Mouse (Mus musculus) lung, adult 2 months (tissue): Measurements from ENCODE around the gene Mcf2l. TPM values are rescaled to one million over a fixed set of nuclear protein-coding genes. Genes with fewer than 3 reads are reported as not detected.

Source experiments
- DNase-seq: peaks from one replicate; pipeline ENCODE4 v3.0.0; 2022
- H3K4me1 ChIP-seq: fragments of 200-500 bp; 2 replicates; pipeline ENCODE4 v1.6.1; 2011; ENCODE audit warnings: low read length; ENCODE audit not compliant: control insufficient read depth, insufficient read depth
- H3K4me3 ChIP-seq: fragments of 200-500 bp; replicated peaks from 2 replicates; pipeline ENCODE3; 2011; ENCODE audit warnings: low read depth, mild to moderate bottlenecking, control low read depth, low read length; ENCODE audit errors: extremely low read depth
- CTCF ChIP-seq: fragments of 200-500 bp; IDR thresholded peaks from 2 replicates; pipeline ENCODE4 v1.5.1; 2011; ENCODE audit warnings: mild to moderate bottlenecking, low read length, control low read depth; ENCODE audit not compliant: insufficient read depth
- POLR2A ChIP-seq: fragments of 200-500 bp; IDR thresholded peaks from 2 replicates; pipeline ENCODE4 v1.6.1; 2011; ENCODE audit warnings: low read depth, mild to moderate bottlenecking, control low read depth, low read length, borderline replicate concordance; ENCODE audit errors: extremely low read depth
- WGBS: fragments of 180-500 bp; shearing (Covaris S2); methylation state at CpG from one replicate; pipeline ENCODE4 v1.1.7; 2018; 5-methylcytosine and 5-hydroxymethylcytosine counted together
- polyA plus RNA-seq: library from polyadenylated mRNA; depleted of rRNA; stranded (reverse); fragments of >200 nt; gene quantifications from 2 replicates; pipeline ENCODE4 v1.2.3, GENCODE M21; 2012

The Mcf2l gene
- polyA plus RNA-seq, 1 experiment, result 42.8 TPM

GRCm38 (mm10) chr8:13028482-13028881 lies 154.9 kb downstream of the Mcf2l start:
- 23% methylated on average over 5 of the region's 5 CpGs for WGBS
- Histone ChIP-seq H3K4me1 (peaks cover 6% of the 10 kb centered on the region), H3K4me3 (no peak overlapping the region)
- TF ChIP-seq POLR2A, result no peak
- TF ChIP-seq CTCF, result no peak
- DNase-seq, result peak; percentile 60

DNA sequence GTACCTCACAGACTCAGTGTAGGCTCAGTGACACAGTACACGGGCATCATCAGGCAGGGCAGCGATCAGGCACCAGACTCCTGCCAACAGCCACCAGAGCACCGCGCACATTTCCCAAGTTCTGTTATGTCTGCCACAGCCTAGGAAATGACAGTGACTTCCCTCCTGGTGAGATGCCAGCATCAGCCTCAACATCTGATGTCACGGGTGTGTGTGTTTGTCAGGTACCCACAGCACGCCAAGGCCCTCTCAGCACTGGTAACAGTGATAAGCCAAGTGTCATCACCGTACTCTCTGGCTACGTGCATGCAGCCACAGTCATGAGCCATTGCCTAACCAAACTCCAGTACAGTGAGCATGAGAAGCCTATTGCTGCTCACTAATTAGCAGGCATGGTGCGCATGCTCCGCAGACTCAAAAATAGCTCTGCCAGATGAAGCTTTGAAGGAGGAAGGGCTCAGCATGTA lies 162.8 kb downstream of the Mcf2l start:
- no peak for DNase-seq
- Histone ChIP-seq H3K4me1 (no peaks in the 10 kb centered on the region), H3K4me3 (no peak overlapping the region)
- TF ChIP-seq CTCF (no peak), POLR2A (no peak)
- 60% methylated on average over 10 of the region's 10 CpGs for WGBS

DNA sequence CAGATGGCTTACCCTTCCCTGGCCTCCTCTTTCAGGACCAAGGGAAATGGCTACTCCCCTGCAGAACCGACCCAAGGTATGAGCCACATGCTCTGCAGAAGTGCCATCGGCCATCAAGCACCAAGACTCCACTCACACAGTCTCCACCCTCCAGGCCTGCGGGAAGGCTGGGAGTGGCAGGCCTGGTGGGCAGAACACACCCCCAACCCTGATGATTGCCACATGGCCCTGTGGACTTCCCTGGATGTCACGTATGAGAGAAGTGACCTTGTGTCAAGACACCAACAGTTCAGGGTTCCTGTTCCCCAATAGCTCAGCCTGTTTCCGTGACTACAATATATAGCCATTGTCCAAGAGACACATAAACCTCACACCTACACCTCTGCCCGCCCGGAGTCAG lies 163.4 kb downstream of the Mcf2l start, which contains the start of gene F10:
Gene F10, plus strand, starts transcription at position 294 of the 400 bp plus-strand sequence.
- DNase-seq, result no peak
- no peak within 1 kb of the TSS for H3K4me3 ChIP-seq
- no peak for TF ChIP-seq POLR2A
- TF ChIP-seq CTCF, result no peak
- WGBS, result 68% methylated on average over 7 of the region's 7 CpGs
- no peaks in the 10 kb centered on the region for H3K4me1 ChIP-seq

DNA sequence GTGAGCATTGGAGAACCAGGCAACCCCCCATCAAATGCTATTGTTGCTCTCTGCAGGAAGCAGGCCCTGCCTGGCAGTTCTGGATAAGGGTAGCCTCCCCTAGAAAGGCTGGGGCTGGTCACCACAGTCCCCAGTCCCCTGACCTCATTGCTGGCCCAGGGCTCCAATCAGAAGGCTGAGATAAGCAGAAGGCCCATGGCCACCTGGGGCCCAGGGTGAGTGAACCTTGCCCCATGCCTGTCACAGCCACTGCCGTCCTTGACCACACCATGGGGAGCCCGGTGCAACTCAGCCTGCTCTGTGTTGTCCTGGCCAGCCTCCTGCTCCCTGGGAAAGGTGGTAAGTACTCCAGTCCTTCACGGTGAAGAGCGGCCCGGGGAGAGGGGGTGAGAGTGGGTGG lies 164.0 kb downstream of the Mcf2l start:
- no peak for DNase-seq
- 38% methylated on average over 5 of the region's 5 CpGs for WGBS
- Histone ChIP-seq H3K4me1 (no peaks in the 10 kb centered on the region), H3K4me3 (no peak overlapping the region)
- TF ChIP-seq POLR2A (no peak), CTCF (no peak)

GRCm38 (mm10) chr8:13039054-13039453 lies 165.4 kb downstream of the Mcf2l start:
- no peak overlapping the region for H3K4me3 ChIP-seq
- no peaks in the 10 kb centered on the region for H3K4me1 ChIP-seq
- TF ChIP-seq CTCF (no peak), POLR2A (no peak)
- WGBS, result 65% methylated on average over 6 of the region's 6 CpGs
- DNase-seq, result no peak

- TF ChIP-seq CTCF (no peak), POLR2A (no peak)
- no peak for DNase-seq
- 74% methylated on average over 4 of the region's 4 CpGs for WGBS
- no peaks in the 10 kb centered on the region for H3K4me1 ChIP-seq
- no peak overlapping the region for H3K4me3 ChIP-seq
Measured at GRCm38 (mm10) chr8:13041459-13041858, 167.9 kb downstream of the Mcf2l start.

DNA sequence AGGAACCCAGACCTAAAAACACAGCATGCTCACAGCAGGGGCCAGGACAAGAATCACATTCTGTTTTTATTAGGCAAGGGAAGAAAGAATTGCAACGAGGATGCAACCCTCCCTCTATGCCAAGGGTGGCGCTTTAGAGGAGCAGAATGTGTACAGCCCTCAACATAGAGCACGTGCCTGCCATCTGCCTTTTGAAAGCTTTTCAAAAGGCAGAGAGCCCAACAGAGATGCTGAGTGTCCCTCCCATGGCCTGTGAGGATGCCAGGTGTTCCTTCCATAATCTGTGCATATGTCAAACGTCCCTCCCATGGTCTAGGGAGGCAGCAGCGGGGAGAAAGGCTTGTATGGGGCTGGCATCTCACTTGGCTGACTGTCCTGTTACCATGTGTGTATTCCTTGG lies 174.0 kb downstream of the Mcf2l start:
- DNase-seq, result no peak
- TF ChIP-seq POLR2A (no peak), CTCF (no peak)
- H3K4me1 ChIP-seq, result no peaks in the 10 kb centered on the region
- WGBS, result 53% methylated on average over 5 of the region's 5 CpGs
- no peak overlapping the region for H3K4me3 ChIP-seq

- DNase-seq, result no peak
- WGBS, result 75% methylated on average over 10 of the region's 10 CpGs
- Histone ChIP-seq H3K4me1 (no peaks in the 10 kb centered on the region), H3K4me3 (no peak overlapping the region)
- TF ChIP-seq CTCF, result no peak
- TF ChIP-seq POLR2A, result no peak
Measured at GRCm38 (mm10) chr8:13050550-13050949, 176.9 kb downstream of the Mcf2l start.

DNA sequence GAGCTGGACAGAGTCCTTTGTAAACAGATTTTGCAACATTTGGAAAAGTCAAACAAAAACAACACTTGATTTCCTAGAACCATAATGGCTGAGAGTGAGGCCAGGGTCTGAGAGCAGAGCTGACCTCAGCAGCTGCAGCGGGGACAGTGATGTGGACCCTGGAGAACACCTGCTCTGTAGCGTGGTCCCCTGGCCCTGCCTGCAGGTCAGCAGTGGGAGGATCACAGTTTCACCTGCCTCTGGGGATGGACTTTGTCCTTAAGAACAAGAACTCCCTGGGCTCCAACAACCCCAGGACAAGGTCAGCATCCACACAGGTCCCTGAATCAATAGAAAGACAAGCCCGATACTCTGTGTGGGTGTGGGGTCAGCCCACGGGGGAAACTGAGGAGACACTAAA lies 183.7 kb downstream of the Mcf2l start:
- DNase-seq, result no peak

DNA sequence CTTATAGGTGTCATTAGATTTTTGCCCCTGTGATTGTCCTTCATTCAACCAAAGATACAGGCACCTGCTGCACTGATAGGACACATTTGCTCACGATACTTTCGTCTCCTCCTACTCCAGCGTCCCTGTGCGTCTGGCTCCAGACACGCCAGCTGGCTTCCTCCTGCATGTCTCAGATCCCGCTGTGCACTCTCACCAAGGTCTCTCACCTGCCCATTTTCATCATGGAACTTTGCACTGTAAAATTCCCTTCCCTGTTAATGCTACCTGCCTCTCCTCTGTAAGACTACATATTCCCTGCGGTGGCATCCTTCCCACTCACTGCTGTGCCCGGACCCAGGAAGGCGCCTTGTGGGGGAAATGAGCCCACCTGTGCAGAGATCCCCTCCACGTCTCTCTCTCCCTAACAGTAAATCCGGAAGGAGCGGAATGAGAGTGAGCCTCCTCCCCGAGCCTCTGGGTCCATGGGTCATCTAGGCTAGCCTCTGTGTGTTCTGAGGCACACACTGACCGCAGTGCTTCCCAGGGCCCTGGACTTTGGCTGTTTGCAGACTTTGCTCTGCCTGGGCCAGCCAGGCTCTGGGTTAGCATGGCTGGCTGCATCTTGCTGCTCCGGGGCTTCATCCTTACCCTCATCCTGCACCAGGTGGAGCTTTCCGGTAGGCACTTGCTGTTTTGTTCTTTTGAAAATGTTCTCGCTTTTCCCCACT lies 187.0 kb downstream of the Mcf2l start, which contains the start of gene Proz:
Gene Proz, plus strand, starts transcription at position 474 of the 710 bp plus-strand sequence.
- 75% methylated on average over 17 of the region's 17 CpGs for WGBS
- TF ChIP-seq CTCF (no peak), POLR2A (no peak)
- H3K4me1 ChIP-seq, result peaks cover 2% of the 10 kb centered on the region; the same call in 1 of the 2 replicates
- no peak for DNase-seq
- no peak within 1 kb of the TSS for H3K4me3 ChIP-seq

More for the DNA sequence above, 183.7 kb downstream of the Mcf2l start:
- TF ChIP-seq POLR2A (no peak), CTCF (no peak)
- Histone ChIP-seq H3K4me3 (no peak overlapping the region), H3K4me1 (peaks cover 2% of the 10 kb centered on the region; the same call in 1 of the 2 replicates)
- WGBS, result 82% methylated on average over 4 of the region's 4 CpGs
